Mouse (Mus musculus): ENCODE data around the gene Plet1. TPM values are rescaled to one million over a fixed set of nuclear protein-coding genes. Genes with fewer than 3 reads are reported as not detected.

The Plet1 gene
- polyA plus RNA-seq, 1 experiment from 2014 or later = 1.3 TPM

DNA sequence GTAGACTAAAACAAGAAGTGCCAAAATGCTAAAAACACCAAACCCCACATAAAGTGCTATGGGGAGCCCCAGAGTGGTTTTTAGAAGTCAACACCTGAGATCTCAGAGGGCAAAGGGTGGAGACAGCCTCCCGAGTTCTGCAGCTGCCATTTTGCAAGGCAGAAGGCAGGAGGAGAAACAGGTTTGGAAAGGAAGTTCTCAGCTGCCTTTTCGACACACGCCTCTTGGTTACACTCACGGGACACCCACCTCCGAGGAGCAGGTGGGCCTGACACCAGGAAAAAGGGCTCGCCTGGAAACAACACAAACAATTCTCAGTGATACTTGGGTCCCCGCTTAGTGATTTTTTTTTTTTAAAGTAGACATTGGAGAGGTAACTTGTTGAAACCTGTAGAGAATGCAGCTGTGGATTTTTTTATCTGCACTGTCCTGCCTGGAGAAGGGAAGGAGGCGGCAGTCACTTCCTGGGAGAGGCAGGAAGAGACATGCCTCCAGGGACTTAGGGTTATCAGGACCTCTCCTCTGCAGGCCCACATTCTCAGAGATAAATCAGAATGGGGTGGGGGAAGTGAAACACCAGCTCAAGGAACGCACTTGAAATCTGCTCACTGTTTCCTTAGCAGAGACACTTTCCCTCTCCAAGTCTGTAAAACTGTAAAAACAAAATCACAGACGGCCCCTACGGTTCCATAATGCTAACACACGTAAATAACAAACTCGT, 23.0 kb upstream of the Plet1 start:
- 0 out of 2 replicates have a peak, but pooled peaks cover 9% of the 10 kb centered on the region for H3K4me1 ChIP-seq (ENCODE audit: control insufficient read depth, insufficient read depth, low read length)
- no peak overlapping the region for H3K9ac ChIP-seq (ENCODE audit: low read depth, low read length)
- ATAC-seq = no peak
- no peak overlapping the region for H3K27ac ChIP-seq (ENCODE audit: low read length)
- H3K9me3 ChIP-seq (ENCODE audit: control insufficient read depth, low read length) = no peaks in the 10 kb centered on the region
- no peak overlapping the region for H3K4me3 ChIP-seq (ENCODE audit: low read length)
- no peak overlapping the region for H3K4me2 ChIP-seq (ENCODE audit: low read depth, low read length)
- no peaks in the 10 kb centered on the region for H3K27me3 ChIP-seq (replicated peaks; ENCODE audit: control insufficient read depth, insufficient read depth, low read length)
- H3K36me3 ChIP-seq (ENCODE audit: control insufficient read depth, insufficient read depth, low read length) = no peaks in the 10 kb centered on the region
- WGBS = 48% methylated on average over 13 of the region's 13 CpGs

DNA sequence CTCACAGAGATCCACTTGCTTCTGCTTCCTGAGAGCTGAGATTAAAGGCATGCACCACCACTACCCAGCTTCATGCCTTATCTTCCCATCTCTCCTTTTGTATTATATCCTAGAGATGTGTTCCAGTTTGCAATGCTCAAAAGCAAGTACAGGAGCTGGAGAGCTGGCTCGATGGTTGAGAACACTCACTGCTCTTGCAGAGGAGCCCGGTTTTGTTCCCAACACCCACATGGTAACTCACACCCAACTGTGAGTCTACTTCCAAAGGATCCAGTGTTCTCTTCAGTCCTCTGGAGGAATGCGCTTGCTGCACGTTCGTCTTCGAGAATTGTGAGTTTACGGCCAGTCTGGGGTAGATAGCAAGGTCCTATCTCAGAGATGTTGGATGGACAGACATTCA, 19.0 kb upstream of the Plet1 start:
- H3K4me2 ChIP-seq (ENCODE audit: low read depth, low read length) = no peak overlapping the region
- H3K4me1 ChIP-seq (ENCODE audit: control insufficient read depth, insufficient read depth, low read length) = peaks cover 17% of the 10 kb centered on the region; the same call in 1 of the 2 replicates
- 69% methylated on average over 7 of the region's 7 CpGs for WGBS

DNA sequence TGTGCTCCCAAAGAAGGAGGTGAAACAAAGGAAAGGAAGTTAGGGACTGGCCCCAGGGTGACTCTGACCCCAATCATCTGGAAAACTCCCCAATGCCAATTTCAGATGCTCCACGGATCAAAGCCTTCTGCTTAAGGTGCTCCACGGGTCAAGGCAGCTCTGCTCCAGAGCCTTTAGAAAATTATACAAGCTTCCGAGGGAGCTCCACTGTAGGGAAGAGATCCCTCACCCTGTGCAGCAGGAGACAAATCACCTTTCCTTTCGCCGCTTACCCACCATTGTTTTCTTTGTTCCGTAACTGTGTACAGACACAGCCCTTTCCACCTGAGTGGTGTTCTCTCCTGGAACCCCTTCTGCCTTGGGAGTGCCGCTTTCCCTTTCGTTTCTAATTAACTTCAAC, 18.6 kb upstream of the Plet1 start:
- peaks cover 17% of the 10 kb centered on the region; the same call in 1 of the 2 replicates for H3K4me1 ChIP-seq (ENCODE audit: control insufficient read depth, insufficient read depth, low read length)
- no peak overlapping the region for H3K9ac ChIP-seq (ENCODE audit: low read depth, low read length)
- 66% methylated on average over 8 of the region's 8 CpGs for WGBS
- no peak overlapping the region for H3K27ac ChIP-seq (ENCODE audit: low read length)
- H3K4me3 ChIP-seq (ENCODE audit: low read length) = no peak overlapping the region
- ATAC-seq = no peak
- H3K9me3 ChIP-seq (ENCODE audit: control insufficient read depth, low read length) = no peaks in the 10 kb centered on the region
- H3K36me3 ChIP-seq (ENCODE audit: control insufficient read depth, insufficient read depth, low read length) = no peaks in the 10 kb centered on the region
- H3K4me2 ChIP-seq (ENCODE audit: low read depth, low read length) = no peak overlapping the region
- H3K27me3 ChIP-seq (replicated peaks; ENCODE audit: control insufficient read depth, insufficient read depth, low read length) = no peaks in the 10 kb centered on the region

More for the DNA sequence above, 19.0 kb upstream of the Plet1 start:
- Histone ChIP-seq H3K9ac (ENCODE audit: low read depth, low read length) (no peak overlapping the region), H3K9me3 (ENCODE audit: control insufficient read depth, low read length) (no peaks in the 10 kb centered on the region), H3K27me3 (replicated peaks; ENCODE audit: control insufficient read depth, insufficient read depth, low read length) (no peaks in the 10 kb centered on the region), H3K36me3 (ENCODE audit: control insufficient read depth, insufficient read depth, low read length) (no peaks in the 10 kb centered on the region), H3K4me3 (ENCODE audit: low read length) (no peak overlapping the region), H3K27ac (ENCODE audit: low read length) (no peak overlapping the region)
- no peak for ATAC-seq

DNA sequence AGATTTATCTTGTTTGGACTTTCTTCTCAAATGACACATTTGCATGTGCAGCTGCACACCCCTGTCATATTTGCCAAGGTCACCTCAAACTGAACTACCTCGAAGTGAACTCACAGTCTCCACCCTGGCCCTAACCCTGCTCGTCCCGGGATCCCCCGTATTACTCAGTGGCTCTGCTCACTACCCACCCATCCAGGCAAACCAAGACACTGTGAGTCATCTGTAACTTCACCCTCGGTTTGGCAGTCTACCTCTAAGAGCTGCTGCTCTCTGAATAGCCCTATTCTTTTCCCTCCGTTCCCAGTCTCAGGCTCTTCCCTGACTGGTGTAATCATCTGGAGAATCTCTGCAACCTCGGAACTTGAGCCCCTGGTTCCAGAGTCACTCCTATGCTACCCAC, 17.7 kb upstream of the Plet1 start:
- 57% methylated on average over 7 of the region's 7 CpGs for whole genome bisulfite sequencing
- 0 out of 2 replicates have a peak, but pooled peaks have one; percentile 43 for ATAC-seq
- peaks cover 8% of the 10 kb centered on the region; the same call in 1 of the 2 replicates for H3K4me1 ChIP-seq (ENCODE audit: control insufficient read depth, insufficient read depth, low read length)
- H3K36me3 ChIP-seq (ENCODE audit: control insufficient read depth, insufficient read depth, low read length) = no peaks in the 10 kb centered on the region
- H3K9me3 ChIP-seq (ENCODE audit: control insufficient read depth, low read length) = no peaks in the 10 kb centered on the region
- H3K4me2 ChIP-seq (ENCODE audit: low read depth, low read length) = no peak overlapping the region
- H3K4me3 ChIP-seq (ENCODE audit: low read length) = no peak overlapping the region
- no peak overlapping the region for H3K9ac ChIP-seq (ENCODE audit: low read depth, low read length)
- H3K27me3 ChIP-seq (replicated peaks; ENCODE audit: control insufficient read depth, insufficient read depth, low read length) = no peaks in the 10 kb centered on the region
- no peak overlapping the region for H3K27ac ChIP-seq (ENCODE audit: low read length)

DNA sequence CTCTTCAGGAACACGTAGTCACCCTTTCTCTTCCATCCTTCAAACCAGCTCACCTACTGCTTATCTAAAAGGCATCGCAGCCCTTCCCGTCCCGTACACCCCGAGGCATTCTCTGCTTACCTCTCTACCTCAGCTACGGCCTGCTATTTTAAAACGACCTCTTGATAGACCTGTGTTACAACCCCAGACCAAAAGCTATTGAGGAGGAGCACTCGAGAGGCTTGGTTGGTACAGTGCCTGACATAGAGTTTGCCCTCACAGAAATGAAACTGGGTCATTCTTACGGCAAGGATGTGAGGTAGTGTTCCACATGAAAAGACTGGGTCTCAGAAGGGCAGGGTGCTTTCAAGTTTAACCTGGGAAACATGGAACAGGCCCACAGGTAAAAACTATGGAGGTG, 17.1 kb upstream of the Plet1 start:
- Histone ChIP-seq H3K9me3 (ENCODE audit: control insufficient read depth, low read length) (no peaks in the 10 kb centered on the region), H3K27me3 (replicated peaks; ENCODE audit: control insufficient read depth, insufficient read depth, low read length) (no peaks in the 10 kb centered on the region), H3K9ac (ENCODE audit: low read depth, low read length) (no peak overlapping the region), H3K27ac (ENCODE audit: low read length) (no peak overlapping the region), H3K4me3 (ENCODE audit: low read length) (no peak overlapping the region), H3K4me1 (ENCODE audit: control insufficient read depth, insufficient read depth, low read length) (peaks cover 7% of the 10 kb centered on the region; the same call in 1 of the 2 replicates), H3K36me3 (ENCODE audit: control insufficient read depth, insufficient read depth, low read length) (no peaks in the 10 kb centered on the region), H3K4me2 (ENCODE audit: low read depth, low read length) (no peak overlapping the region)
- no peak for ATAC-seq
- 87% methylated on average over 9 of the region's 9 CpGs for WGBS

DNA sequence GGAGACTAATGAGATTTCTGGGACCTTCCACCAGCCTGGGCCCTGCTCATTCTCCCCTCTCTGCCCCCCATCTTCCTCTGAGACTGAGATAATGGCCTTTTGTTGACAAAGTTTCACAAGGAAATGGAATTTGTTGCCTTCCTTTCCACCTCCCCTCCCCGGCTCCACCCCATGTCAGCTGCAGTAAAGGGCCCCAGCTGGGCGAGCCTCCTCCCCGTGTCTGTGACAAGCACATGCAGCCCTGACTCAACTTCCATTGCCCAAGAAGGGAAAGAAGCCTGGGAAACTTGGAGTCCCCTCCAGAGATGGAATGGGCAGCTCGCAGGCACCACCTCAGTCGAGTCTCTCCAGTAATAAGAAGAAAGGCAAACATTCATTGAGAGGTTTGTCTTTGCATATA, 15.5 kb upstream of the Plet1 start:
- Histone ChIP-seq H3K9me3 (ENCODE audit: control insufficient read depth, low read length) (no peaks in the 10 kb centered on the region), H3K4me2 (ENCODE audit: low read depth, low read length) (no peak overlapping the region), H3K27ac (ENCODE audit: low read length) (no peak overlapping the region), H3K4me3 (ENCODE audit: low read length) (no peak overlapping the region), H3K27me3 (replicated peaks; ENCODE audit: control insufficient read depth, insufficient read depth, low read length) (no peaks in the 10 kb centered on the region), H3K36me3 (ENCODE audit: control insufficient read depth, insufficient read depth, low read length) (no peaks in the 10 kb centered on the region), H3K4me1 (ENCODE audit: control insufficient read depth, insufficient read depth, low read length) (peaks cover 7% of the 10 kb centered on the region; the same call in 1 of the 2 replicates), H3K9ac (ENCODE audit: low read depth, low read length) (no peak overlapping the region)
- peak; percentile 73 for ATAC-seq
- 14% methylated on average over 5 of the region's 5 CpGs for WGBS

DNA sequence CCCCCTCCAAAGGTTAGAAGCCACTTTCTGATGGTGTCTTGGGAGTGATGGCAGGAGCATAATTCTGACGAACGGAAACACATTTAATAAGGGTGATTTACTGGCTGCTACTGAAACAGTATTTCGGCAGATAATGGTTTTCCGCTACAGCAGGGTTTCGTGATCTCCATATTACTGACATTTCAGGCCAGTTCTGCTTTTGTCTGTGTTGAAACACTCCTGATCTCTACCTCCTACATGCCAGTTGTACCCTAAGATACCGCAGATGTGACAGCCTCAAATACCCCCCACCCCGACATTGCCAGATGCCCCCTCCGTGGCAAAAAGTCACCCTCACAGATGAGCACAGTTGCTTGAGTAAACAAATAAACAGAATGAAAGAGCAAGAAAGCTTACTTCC, 14.8 kb upstream of the Plet1 start:
- no peak overlapping the region for H3K27ac ChIP-seq (ENCODE audit: low read length)
- WGBS = 47% methylated on average over 8 of the region's 8 CpGs
- no peak overlapping the region for H3K9ac ChIP-seq (ENCODE audit: low read depth, low read length)

DNA sequence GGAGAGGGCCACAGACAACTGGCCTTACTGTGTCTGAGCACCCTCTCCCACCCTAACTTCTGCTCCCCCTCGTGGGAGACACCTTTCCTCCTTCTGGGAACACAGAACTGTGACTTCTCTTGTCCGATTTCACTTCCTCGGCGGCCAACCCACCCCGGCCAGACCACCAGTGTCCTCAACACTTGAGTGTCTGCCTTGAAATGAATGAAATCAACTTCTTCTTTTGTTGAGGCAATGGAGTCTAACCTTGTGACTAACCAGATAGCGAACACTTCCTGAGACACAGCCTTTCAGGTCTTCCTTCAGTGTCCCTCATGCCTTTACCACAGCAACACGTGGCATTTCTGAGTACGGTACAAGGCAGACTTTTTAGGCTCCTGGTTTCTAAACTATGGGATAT, 11.6 kb upstream of the Plet1 start:
- WGBS = 88% methylated on average over 8 of the region's 8 CpGs
- H3K4me1 ChIP-seq (ENCODE audit: control insufficient read depth, insufficient read depth, low read length) = peaks cover 12% of the 10 kb centered on the region; the same call in 1 of the 2 replicates
- H3K9ac ChIP-seq (ENCODE audit: low read depth, low read length) = no peak overlapping the region
- no peaks in the 10 kb centered on the region for H3K36me3 ChIP-seq (ENCODE audit: control insufficient read depth, insufficient read depth, low read length)
- no peak overlapping the region for H3K4me2 ChIP-seq (ENCODE audit: low read depth, low read length)
- H3K27ac ChIP-seq (ENCODE audit: low read length) = no peak overlapping the region
- no peak for ATAC-seq
- no peaks in the 10 kb centered on the region for H3K9me3 ChIP-seq (ENCODE audit: control insufficient read depth, low read length)
- H3K4me3 ChIP-seq (ENCODE audit: low read length) = no peak overlapping the region
- no peaks in the 10 kb centered on the region for H3K27me3 ChIP-seq (replicated peaks; ENCODE audit: control insufficient read depth, insufficient read depth, low read length)

More for the DNA sequence above, 14.8 kb upstream of the Plet1 start:
- no peaks in the 10 kb centered on the region for H3K36me3 ChIP-seq (ENCODE audit: control insufficient read depth, insufficient read depth, low read length)
- H3K4me2 ChIP-seq (ENCODE audit: low read depth, low read length) = no peak overlapping the region
- H3K4me1 ChIP-seq (ENCODE audit: control insufficient read depth, insufficient read depth, low read length) = peaks cover 7% of the 10 kb centered on the region; the same call in 1 of the 2 replicates
- no peaks in the 10 kb centered on the region for H3K27me3 ChIP-seq (replicated peaks; ENCODE audit: control insufficient read depth, insufficient read depth, low read length)
- no peak overlapping the region for H3K4me3 ChIP-seq (ENCODE audit: low read length)
- H3K9me3 ChIP-seq (ENCODE audit: control insufficient read depth, low read length) = no peaks in the 10 kb centered on the region
- no peak for ATAC-seq

DNA sequence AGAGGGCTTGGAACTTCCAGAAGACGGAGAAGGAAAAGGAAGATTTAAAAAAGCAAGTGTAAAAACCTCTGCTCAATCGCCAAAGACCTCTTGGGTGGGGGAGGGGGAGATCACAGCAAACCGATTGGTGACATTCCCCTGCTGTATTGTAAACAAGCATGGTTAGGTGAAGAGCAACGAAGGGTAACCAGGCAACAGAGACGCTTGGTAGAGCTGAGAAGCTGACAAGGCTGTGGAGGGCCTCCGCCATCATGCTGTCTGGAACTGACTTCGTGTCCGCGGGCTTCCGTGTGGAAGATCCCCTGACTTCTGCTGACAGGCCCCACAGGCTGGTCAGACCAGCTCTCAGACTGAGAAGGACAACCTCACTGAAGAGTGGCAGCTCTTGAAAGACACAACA, 8.8 kb upstream of the Plet1 start:
- peak overlapping the region; percentile 17 for H3K4me2 ChIP-seq (ENCODE audit: low read depth, low read length)
- no peaks in the 10 kb centered on the region for H3K36me3 ChIP-seq (ENCODE audit: control insufficient read depth, insufficient read depth, low read length)
- 0 out of 2 replicates have a peak, but pooled peaks cover 5% of the 10 kb centered on the region for H3K4me1 ChIP-seq (ENCODE audit: control insufficient read depth, insufficient read depth, low read length)
- 14% methylated on average over 10 of the region's 10 CpGs for WGBS
- H3K27ac ChIP-seq (ENCODE audit: low read length) = no peak overlapping the region
- no peak for ATAC-seq
- no peaks in the 10 kb centered on the region for H3K27me3 ChIP-seq (replicated peaks; ENCODE audit: control insufficient read depth, insufficient read depth, low read length)
- H3K9ac ChIP-seq (ENCODE audit: low read depth, low read length) = no peak overlapping the region
- H3K4me3 ChIP-seq (ENCODE audit: low read length) = no peak overlapping the region
- H3K9me3 ChIP-seq (ENCODE audit: control insufficient read depth, low read length) = no peaks in the 10 kb centered on the region

Measured in intestine, embryonic 16.5 days (tissue).